Mouse (Mus musculus) CH12.LX (cell line): ENCODE measurements around the gene Ddx51. TPM values are rescaled to one million over a fixed set of nuclear protein-coding genes. Genes with fewer than 3 reads are reported as not detected.

ENCODE experiments used
- DNase-seq: peaks from one replicate; pipeline ENCODE4 v3.0.0-alpha.2; 2013; ENCODE audit errors: extremely low read depth
- H3K27ac ChIP-seq: 2 replicates; pipeline ENCODE4 v1.5.1; 2012; ENCODE audit warnings: low read depth, mild to moderate bottlenecking, control low read depth, moderate library complexity; ENCODE audit not compliant: insufficient read depth
- H3K27me3 ChIP-seq: replicated peaks from 2 replicates; pipeline ENCODE3; 2012; ENCODE audit warnings: inconsistent platforms
- H3K36me3 ChIP-seq, 2 experiments: replicated peaks in 1 of 2; 2 replicates each; pipeline versions ENCODE3 to v1.6.1; 2012; ENCODE audit warnings: inconsistent platforms in 1 of 2, low read length in 1 of 2, mild to moderate bottlenecking in 1 of 2, mixed read lengths in 1 of 2, moderate library complexity in 1 of 2; ENCODE audit not compliant: control insufficient read depth in 1 of 2, insufficient read depth in 1 of 2
- H3K4me1 ChIP-seq, 2 experiments: 2 replicates each; pipeline ENCODE4 v1.6.1; 2012; ENCODE audit warnings: inconsistent platforms in 1 of 2, moderate library complexity in 1 of 2; ENCODE audit not compliant: insufficient read depth in 2 of 2, control insufficient read depth in 1 of 2
- H3K4me2 ChIP-seq: 2 replicates; pipeline ENCODE4 v1.6.1; 2012; ENCODE audit warnings: low read depth, mild to moderate bottlenecking, control low read depth; ENCODE audit not compliant: poor library complexity, insufficient read depth, severe bottlenecking
- H3K4me3 ChIP-seq, 3 experiments: fragments of 150-350 bp in 1 of 3; sonication (generic) in 1 of 3; replicated peaks in 1 of 3; 2 replicates each; pipeline versions ENCODE3 to v1.5.1; 2011 to 2012; ENCODE audit warnings: low read depth in 2 of 3, low read length in 2 of 3, mild to moderate bottlenecking in 2 of 3, moderate library complexity in 2 of 3, control low read depth in 1 of 3, improper control_type of control experiment in 1 of 3, inconsistent platforms in 1 of 3, mixed read lengths in 1 of 3; ENCODE audit not compliant: poor library complexity in 1 of 3
- H3K79me2 ChIP-seq: replicated peaks from 2 replicates; pipeline ENCODE4 v1.6.1; 2012; ENCODE audit warnings: mild to moderate bottlenecking, moderate library complexity; ENCODE audit not compliant: control insufficient read depth, poor library complexity, insufficient read depth, severe bottlenecking; ENCODE audit errors: extremely low read depth
- H3K9ac ChIP-seq: 2 replicates; pipeline ENCODE4 v1.6.1; 2012; ENCODE audit warnings: low read depth, mild to moderate bottlenecking, control low read depth, moderate library complexity; ENCODE audit not compliant: insufficient read depth
- H3K9me3 ChIP-seq: replicated peaks from 2 replicates; pipeline ENCODE3; 2012; ENCODE audit warnings: low read length, inconsistent platforms, mixed read lengths
- BHLHE40 ChIP-seq: IDR thresholded peaks from 2 replicates; pipeline ENCODE4 v1.6.1; 2011; ENCODE audit warnings: mild to moderate bottlenecking, low read depth, low read length, improper control_type of control experiment
- CHD2 ChIP-seq: IDR thresholded peaks from 2 replicates; pipeline ENCODE4 v1.6.1; 2011; ENCODE audit warnings: low read length, improper control_type of control experiment
- ELF1 ChIP-seq: IDR thresholded peaks from 2 replicates; pipeline ENCODE4 v1.6.1; 2014; ENCODE audit warnings: low read depth, mild to moderate bottlenecking, inconsistent platforms, low read length, improper control_type of control experiment
- ETS1 ChIP-seq: conservative IDR thresholded peaks from 2 replicates; pipeline ENCODE4 v1.6.1; 2012; ENCODE audit warnings: low read depth, mild to moderate bottlenecking, inconsistent platforms, low read length, improper control_type of control experiment, moderate library complexity
- GABPA ChIP-seq: IDR thresholded peaks from 2 replicates; pipeline ENCODE4 v1.6.1; 2012; ENCODE audit warnings: low read depth, low read length, improper control_type of control experiment, inconsistent platforms; ENCODE audit not compliant: insufficient replicate concordance
- HCFC1 ChIP-seq: IDR thresholded peaks from 2 replicates; pipeline ENCODE4 v1.6.1; 2012; ENCODE audit warnings: low read depth, mild to moderate bottlenecking, inconsistent platforms, low read length, improper control_type of control experiment
- IRF4 ChIP-seq: IDR thresholded peaks from 2 replicates; pipeline ENCODE4 v1.6.1; 2014; ENCODE audit warnings: low read depth, mild to moderate bottlenecking, inconsistent platforms, low read length, improper control_type of control experiment
- JUND ChIP-seq: conservative IDR thresholded peaks from 2 replicates; pipeline ENCODE4 v1.6.1; 2011; ENCODE audit warnings: low read depth, low read length, improper control_type of control experiment
- KAT2A ChIP-seq: IDR thresholded peaks from 2 replicates; pipeline ENCODE4 v1.6.1; 2012; ENCODE audit warnings: low read length, improper control_type of control experiment, inconsistent platforms; ENCODE audit not compliant: insufficient replicate concordance
- MAX ChIP-seq: IDR thresholded peaks from 2 replicates; pipeline ENCODE4 v1.6.1; 2011; ENCODE audit warnings: low read length, improper control_type of control experiment
- MAZ ChIP-seq: IDR thresholded peaks from 2 replicates; pipeline ENCODE4 v1.6.1; 2012; ENCODE audit warnings: low read depth, mild to moderate bottlenecking, inconsistent platforms, low read length, improper control_type of control experiment, moderate library complexity
- MEF2A ChIP-seq: IDR thresholded peaks from 2 replicates; pipeline ENCODE4 v1.6.1; 2014; ENCODE audit warnings: low read depth, mild to moderate bottlenecking, inconsistent platforms, low read length, improper control_type of control experiment, borderline replicate concordance
- MXI1 ChIP-seq: IDR thresholded peaks from 2 replicates; pipeline ENCODE4 v1.6.1; 2011; ENCODE audit warnings: mild to moderate bottlenecking, low read depth, low read length, improper control_type of control experiment
- MYC ChIP-seq: IDR thresholded peaks from 2 replicates; pipeline ENCODE4 v1.6.1; 2011; ENCODE audit warnings: low read depth, mild to moderate bottlenecking, improper control_type of control experiment, low read length
- NELFE ChIP-seq: IDR thresholded peaks from 2 replicates; pipeline ENCODE4 v1.6.1; 2011; ENCODE audit warnings: low read depth, low read length, improper control_type of control experiment
- NRF1 ChIP-seq: IDR thresholded peaks from 2 replicates; pipeline ENCODE4 v1.6.1; 2014; ENCODE audit warnings: low read depth, mild to moderate bottlenecking, inconsistent platforms, low read length, improper control_type of control experiment, moderate library complexity
- PAX5 ChIP-seq: IDR thresholded peaks from 2 replicates; pipeline ENCODE4 v1.6.1; 2012; ENCODE audit warnings: low read length, inconsistent platforms, mixed read lengths
- POLR2A ChIP-seq: IDR thresholded peaks from 2 replicates; pipeline ENCODE4 v1.6.1; 2011; ENCODE audit warnings: low read depth, mild to moderate bottlenecking, improper control_type of control experiment, low read length
- POLR2AphosphoS2 ChIP-seq: IDR thresholded peaks from 2 replicates; pipeline ENCODE4 v1.6.1; 2011; ENCODE audit warnings: low read depth, low read length, improper control_type of control experiment
- RAD21 ChIP-seq: IDR thresholded peaks from 2 replicates; pipeline ENCODE4 v1.6.1; 2011; ENCODE audit warnings: low read depth, mild to moderate bottlenecking, low read length, improper control_type of control experiment, moderate library complexity
- RCOR1 ChIP-seq: conservative IDR thresholded peaks from 2 replicates; pipeline ENCODE4 v1.6.1; 2012; ENCODE audit warnings: low read depth, mild to moderate bottlenecking, inconsistent platforms, low read length, improper control_type of control experiment
- SIN3A ChIP-seq: IDR thresholded peaks from 2 replicates; pipeline ENCODE4 v1.6.1; 2012; ENCODE audit warnings: low read length, improper control_type of control experiment, inconsistent platforms
- TBP ChIP-seq: conservative IDR thresholded peaks from 2 replicates; pipeline ENCODE4 v1.6.1; 2011; ENCODE audit warnings: low read depth, low read length, improper control_type of control experiment
- TCF12 ChIP-seq: IDR thresholded peaks from 2 replicates; pipeline ENCODE4 v1.6.1; 2014; ENCODE audit warnings: low read depth, mild to moderate bottlenecking, inconsistent platforms, low read length, improper control_type of control experiment
- USF1 ChIP-seq: IDR thresholded peaks from 2 replicates; pipeline ENCODE4 v1.6.1; 2014; ENCODE audit warnings: low read depth, mild to moderate bottlenecking, inconsistent platforms, low read length, improper control_type of control experiment
- ZC3H11A ChIP-seq: IDR thresholded peaks from 2 replicates; pipeline ENCODE4 v1.6.1; 2012; ENCODE audit warnings: low read depth, mild to moderate bottlenecking, inconsistent platforms, low read length, improper control_type of control experiment
- ZMIZ1 ChIP-seq: IDR thresholded peaks from 2 replicates; pipeline ENCODE4 v1.6.1; 2012; ENCODE audit warnings: low read depth, mild to moderate bottlenecking, inconsistent platforms, low read length, improper control_type of control experiment
- ZNF384 ChIP-seq: IDR thresholded peaks from 2 replicates; pipeline ENCODE4 v1.6.1; 2012; ENCODE audit warnings: low read depth, low read length, improper control_type of control experiment, inconsistent platforms
- dilution Hi-C: fragments of 300-500 bp; cut with MboI; formaldehyde crosslinking; loops from 2 replicates; pipeline ENCODE4 v1.14.3; 2020; ENCODE audit warnings: low sequenced_read_pairs; ENCODE audit not compliant: extremely low pct_unique_long_range_greater_than_20kb, extremely low pct_ligation_motif_present
- in situ Hi-C: fragments of 300-500 bp; cut with MboI; formaldehyde crosslinking; loops from 3 replicates; pipeline ENCODE4 v1.14.3; 2019; ENCODE audit warnings: low sequenced_read_pairs, low pct_ligation_motif_present, low pct_unique_long_range_greater_than_20kb, mixed read lengths
- polyA plus RNA-seq: library from polyadenylated mRNA; unstranded; fragments of >175 nt; gene quantifications from 2 replicates; pipeline ENCODE4 v1.2.1, GENCODE M21; 2012; ENCODE audit warnings: low read depth; ENCODE audit not compliant: insufficient read length
- total RNA-seq, 2 experiments: library from RNA; depleted of rRNA; stranded (reverse); fragments of 300-350 nt in 1 of 2; fragments of >200 nt in 1 of 2; gene quantifications; 2 replicates each; pipeline ENCODE4 v1.2.3; 2012 to 2014

The Ddx51 gene
- total RNA-seq (2012; rRNA removed) (12.3 and 16.3 TPM in 2 replicates), total RNA-seq (2014; rRNA removed) (11.8 and 13.7 TPM in 2 replicates), polyA plus RNA-seq (38.6 and 52.2 TPM in 2 replicates)

GRCm38 (mm10) chr5:110652719-110653648, at the start of gene Ddx51, which contains the start of gene Noc4l:
Gene Ddx51 (plus strand): TSS chr5:110653451.
Gene Noc4l (minus strand): TSS chr5:110653417.
- Histone ChIP-seq H3K79me2 (peaks cover 21% of the 10 kb centered on the region), H3K4me2 (peak within 1 kb of the TSS; percentile 80), H3K27ac (no peak within 1 kb of the TSS), H3K9me3 (no peaks in the 10 kb centered on the region), H3K9ac (peak within 1 kb of the TSS; percentile 72), H3K27me3 (no peaks in the 10 kb centered on the region), H3K4me3 (peak within 1 kb of the TSS; percentile 92 to 98 (median 93)), H3K36me3 (peaks cover 68 to 80% of the 10 kb centered on the region in 2 experiments), H3K4me1 (peaks cover 6 to 39% of the 10 kb centered on the region in 2 experiments; a peak in 2 of 4 replicates)
- dilution Hi-C loops = no loop called here
- in situ Hi-C loops = no loop called here
- DNase-seq = peak; percentile 92
- TF ChIP-seq ELF1 (peak; percentile 93), RAD21 (no peak; the same call in 1 of the 2 replicates), IRF4 (peak; percentile 87), MAX (peak; percentile 85), MXI1 (peak; percentile 99), ZC3H11A (no peak), ZNF384 (no peak), NRF1 (peak; percentile 57), MEF2A (peak; percentile 74), MAZ (peak; percentile 71), BHLHE40 (peak; percentile 29; the same call in 1 of the 2 replicates), KAT2A (peak; percentile 80; the same call in 1 of the 2 replicates), USF1 (no peak), MYC (peak; percentile 82; the same call in 1 of the 2 replicates), TCF12 (peak; percentile 86), PAX5 (no peak), HCFC1 (peak; percentile 93), POLR2A (peak; percentile 93), GABPA (peak; percentile 38; the same call in 1 of the 2 replicates), POLR2AphosphoS2 (peak; percentile 85), CHD2 (0 out of 2 replicates have a peak, but pooled peaks have one; percentile 37), JUND (no peak), ZMIZ1 (peak; percentile 76), SIN3A (peak; percentile 98), TBP (0 out of 2 replicates have a peak, but pooled peaks have one; percentile 38), NELFE (no peak; the same call in none of the 2 replicates), ETS1 (0 out of 2 replicates have a peak, but pooled peaks have one; percentile 10), RCOR1 (0 out of 2 replicates have a peak, but pooled peaks have one; percentile 36)
